Mouse (Mus musculus) frontal cortex, adult (tissue): ENCODE measurements around the gene Tdpoz4.
A peak's percentile ranks its signal among the peaks of the same experiment; 100 is the strongest.
"Not testable (repeated sequence)": the region's sequence is repeated elsewhere in the genome, so short reads cannot be mapped to it uniquely, and the experiment has no call there.

Experiments used
- ATAC-seq: cut with Nextera tagmentation; 2 replicates; pipeline ENCODE4 v1.9.2; 2017; ENCODE audit warnings: mild to moderate bottlenecking, moderate library complexity, mixed read lengths; ENCODE audit not compliant: low TSS enrichment

Gene Tdpoz4

GRCm38 (mm10) chr3:93796098-93796497 lies at the start of gene Tdpoz4:
Gene Tdpoz4, plus strand, starts transcription at chr3:93796398.
- ATAC-seq: not testable (repeated sequence)

GRCm38 (mm10) chr3:93754022-93754421 lies 42.2 kb upstream of the Tdpoz4 start:
- ATAC-seq: not testable (repeated sequence)

GRCm38 (mm10) chr3:93772700-93773099 lies 23.5 kb upstream of the Tdpoz4 start, which contains the start of gene Gm5773:
Gene Gm5773, plus strand, starts transcription at chr3:93773000.
- ATAC-seq: not testable (repeated sequence)

- peak; percentile 81 for ATAC-seq
These were observed 17.1 kb downstream of the Tdpoz4 start for GRCm38 (mm10) chr3:93813341-93813740.

GRCm38 (mm10) chr3:93825720-93826119 lies 29.5 kb downstream of the Tdpoz4 start, which contains the start of gene Tdpoz3:
Gene Tdpoz3, plus strand, starts transcription at chr3:93826020.
- not testable (repeated sequence) for ATAC-seq
